Mouse (Mus musculus): ENCODE measurements around the gene Zfp593.

GRCm38 (mm10) chr4:134238279-134238651 lies 7.1 kb downstream of the Zfp593 start, which contains the start of gene Cnksr1:
- no peak for TF ChIP-seq CTCF (IDR thresholded peaks at IDR 0.05; ENCODE audit: low read depth, low read length)
- no peak for TF ChIP-seq POLR2A (IDR thresholded peaks at IDR 0.05; ENCODE audit: extremely low read depth, insufficient read depth, low read length)
